Mouse (Mus musculus) CH12.LX (cell line): Measurements from ENCODE around the gene Prkcq. TPM values are rescaled to one million over a fixed set of nuclear protein-coding genes. Genes with fewer than 3 reads are reported as not detected.
A peak's percentile ranks its signal among the peaks of the same experiment; 100 is the strongest.

Source experiments
- DNase-seq: peaks from one replicate; pipeline ENCODE4 v3.0.0-alpha.2; 2013; ENCODE audit errors: extremely low read depth
- H3K27ac ChIP-seq: 2 replicates; pipeline ENCODE4 v1.5.1; 2012; ENCODE audit warnings: low read depth, mild to moderate bottlenecking, control low read depth, moderate library complexity; ENCODE audit not compliant: insufficient read depth
- H3K27me3 ChIP-seq: replicated peaks from 2 replicates; pipeline ENCODE3; 2012; ENCODE audit warnings: inconsistent platforms
- H3K36me3 ChIP-seq, 2 experiments: replicated peaks in 1 of 2; 2 replicates each; pipeline versions ENCODE3 to v1.6.1; 2012; ENCODE audit warnings: inconsistent platforms in 1 of 2, low read length in 1 of 2, mild to moderate bottlenecking in 1 of 2, mixed read lengths in 1 of 2, moderate library complexity in 1 of 2; ENCODE audit not compliant: control insufficient read depth in 1 of 2, insufficient read depth in 1 of 2
- H3K4me1 ChIP-seq, 2 experiments: 2 replicates each; pipeline ENCODE4 v1.6.1; 2012; ENCODE audit warnings: inconsistent platforms in 1 of 2, moderate library complexity in 1 of 2; ENCODE audit not compliant: insufficient read depth in 2 of 2, control insufficient read depth in 1 of 2
- H3K4me2 ChIP-seq: 2 replicates; pipeline ENCODE4 v1.6.1; 2012; ENCODE audit warnings: low read depth, mild to moderate bottlenecking, control low read depth; ENCODE audit not compliant: poor library complexity, insufficient read depth, severe bottlenecking
- H3K4me3 ChIP-seq, 3 experiments: fragments of 150-350 bp in 1 of 3; sonication (generic) in 1 of 3; replicated peaks in 1 of 3; 2 replicates each; pipeline versions ENCODE3 to v1.5.1; 2011 to 2012; ENCODE audit warnings: low read depth in 2 of 3, low read length in 2 of 3, mild to moderate bottlenecking in 2 of 3, moderate library complexity in 2 of 3, control low read depth in 1 of 3, improper control_type of control experiment in 1 of 3, inconsistent platforms in 1 of 3, mixed read lengths in 1 of 3; ENCODE audit not compliant: poor library complexity in 1 of 3
- H3K79me2 ChIP-seq: replicated peaks from 2 replicates; pipeline ENCODE4 v1.6.1; 2012; ENCODE audit warnings: mild to moderate bottlenecking, moderate library complexity; ENCODE audit not compliant: control insufficient read depth, poor library complexity, insufficient read depth, severe bottlenecking; ENCODE audit errors: extremely low read depth
- H3K9ac ChIP-seq: 2 replicates; pipeline ENCODE4 v1.6.1; 2012; ENCODE audit warnings: low read depth, mild to moderate bottlenecking, control low read depth, moderate library complexity; ENCODE audit not compliant: insufficient read depth
- H3K9me3 ChIP-seq: replicated peaks from 2 replicates; pipeline ENCODE3; 2012; ENCODE audit warnings: low read length, inconsistent platforms, mixed read lengths
- CHD1 ChIP-seq: IDR thresholded peaks from 2 replicates; pipeline ENCODE4 v1.6.1; 2012; ENCODE audit warnings: low read depth, low read length, improper control_type of control experiment, inconsistent platforms
- CHD2 ChIP-seq: IDR thresholded peaks from 2 replicates; pipeline ENCODE4 v1.6.1; 2011; ENCODE audit warnings: low read length, improper control_type of control experiment
- CTCF ChIP-seq, 2 experiments: IDR thresholded peaks in 1 of 2; conservative IDR thresholded peaks in 1 of 2; 2 replicates each; pipeline ENCODE4 v1.5.1; 2011 to 2012; ENCODE audit warnings: low read depth in 2 of 2, low read length in 2 of 2, improper control_type of control experiment in 1 of 2, inconsistent platforms in 1 of 2, mild to moderate bottlenecking in 1 of 2, moderate library complexity in 1 of 2
- E2F4 ChIP-seq: IDR thresholded peaks from 2 replicates; pipeline ENCODE4 v1.6.1; 2011; ENCODE audit warnings: low read depth, low read length, improper control_type of control experiment; ENCODE audit not compliant: insufficient replicate concordance
- ELF1 ChIP-seq: IDR thresholded peaks from 2 replicates; pipeline ENCODE4 v1.6.1; 2014; ENCODE audit warnings: low read depth, mild to moderate bottlenecking, inconsistent platforms, low read length, improper control_type of control experiment
- EP300 ChIP-seq: IDR thresholded peaks from 2 replicates; pipeline ENCODE4 v1.6.1; 2011; ENCODE audit warnings: low read length, improper control_type of control experiment
- ETS1 ChIP-seq: conservative IDR thresholded peaks from 2 replicates; pipeline ENCODE4 v1.6.1; 2012; ENCODE audit warnings: low read depth, mild to moderate bottlenecking, inconsistent platforms, low read length, improper control_type of control experiment, moderate library complexity
- GABPA ChIP-seq: IDR thresholded peaks from 2 replicates; pipeline ENCODE4 v1.6.1; 2012; ENCODE audit warnings: low read depth, low read length, improper control_type of control experiment, inconsistent platforms; ENCODE audit not compliant: insufficient replicate concordance
- HCFC1 ChIP-seq: IDR thresholded peaks from 2 replicates; pipeline ENCODE4 v1.6.1; 2012; ENCODE audit warnings: low read depth, mild to moderate bottlenecking, inconsistent platforms, low read length, improper control_type of control experiment
- IRF4 ChIP-seq: IDR thresholded peaks from 2 replicates; pipeline ENCODE4 v1.6.1; 2014; ENCODE audit warnings: low read depth, mild to moderate bottlenecking, inconsistent platforms, low read length, improper control_type of control experiment
- KAT2A ChIP-seq: IDR thresholded peaks from 2 replicates; pipeline ENCODE4 v1.6.1; 2012; ENCODE audit warnings: low read length, improper control_type of control experiment, inconsistent platforms; ENCODE audit not compliant: insufficient replicate concordance
- MAFK ChIP-seq: IDR thresholded peaks from 2 replicates; pipeline ENCODE4 v1.6.1; 2011; ENCODE audit warnings: low read length, improper control_type of control experiment; ENCODE audit not compliant: insufficient replicate concordance
- MAX ChIP-seq: IDR thresholded peaks from 2 replicates; pipeline ENCODE4 v1.6.1; 2011; ENCODE audit warnings: low read length, improper control_type of control experiment
- MAZ ChIP-seq: IDR thresholded peaks from 2 replicates; pipeline ENCODE4 v1.6.1; 2012; ENCODE audit warnings: low read depth, mild to moderate bottlenecking, inconsistent platforms, low read length, improper control_type of control experiment, moderate library complexity
- MXI1 ChIP-seq: IDR thresholded peaks from 2 replicates; pipeline ENCODE4 v1.6.1; 2011; ENCODE audit warnings: mild to moderate bottlenecking, low read depth, low read length, improper control_type of control experiment
- MYC ChIP-seq: IDR thresholded peaks from 2 replicates; pipeline ENCODE4 v1.6.1; 2011; ENCODE audit warnings: low read depth, mild to moderate bottlenecking, improper control_type of control experiment, low read length
- NRF1 ChIP-seq: IDR thresholded peaks from 2 replicates; pipeline ENCODE4 v1.6.1; 2014; ENCODE audit warnings: low read depth, mild to moderate bottlenecking, inconsistent platforms, low read length, improper control_type of control experiment, moderate library complexity
- PAX5 ChIP-seq: IDR thresholded peaks from 2 replicates; pipeline ENCODE4 v1.6.1; 2012; ENCODE audit warnings: low read length, inconsistent platforms, mixed read lengths
- POLR2A ChIP-seq: IDR thresholded peaks from 2 replicates; pipeline ENCODE4 v1.6.1; 2011; ENCODE audit warnings: low read depth, mild to moderate bottlenecking, improper control_type of control experiment, low read length
- RCOR1 ChIP-seq: conservative IDR thresholded peaks from 2 replicates; pipeline ENCODE4 v1.6.1; 2012; ENCODE audit warnings: low read depth, mild to moderate bottlenecking, inconsistent platforms, low read length, improper control_type of control experiment
- SIN3A ChIP-seq: IDR thresholded peaks from 2 replicates; pipeline ENCODE4 v1.6.1; 2012; ENCODE audit warnings: low read length, improper control_type of control experiment, inconsistent platforms
- TBP ChIP-seq: conservative IDR thresholded peaks from 2 replicates; pipeline ENCODE4 v1.6.1; 2011; ENCODE audit warnings: low read depth, low read length, improper control_type of control experiment
- TCF12 ChIP-seq: IDR thresholded peaks from 2 replicates; pipeline ENCODE4 v1.6.1; 2014; ENCODE audit warnings: low read depth, mild to moderate bottlenecking, inconsistent platforms, low read length, improper control_type of control experiment
- UBTF ChIP-seq: IDR thresholded peaks from 2 replicates; pipeline ENCODE4 v1.6.1; 2012; ENCODE audit warnings: low read depth, mild to moderate bottlenecking, inconsistent platforms, low read length, improper control_type of control experiment, moderate library complexity
- USF1 ChIP-seq: IDR thresholded peaks from 2 replicates; pipeline ENCODE4 v1.6.1; 2014; ENCODE audit warnings: low read depth, mild to moderate bottlenecking, inconsistent platforms, low read length, improper control_type of control experiment
- ZC3H11A ChIP-seq: IDR thresholded peaks from 2 replicates; pipeline ENCODE4 v1.6.1; 2012; ENCODE audit warnings: low read depth, mild to moderate bottlenecking, inconsistent platforms, low read length, improper control_type of control experiment
- ZKSCAN1 ChIP-seq: IDR thresholded peaks from 2 replicates; pipeline ENCODE4 v1.6.1; 2012; ENCODE audit warnings: low read depth, inconsistent platforms, low read length, improper control_type of control experiment, borderline replicate concordance
- ZMIZ1 ChIP-seq: IDR thresholded peaks from 2 replicates; pipeline ENCODE4 v1.6.1; 2012; ENCODE audit warnings: low read depth, mild to moderate bottlenecking, inconsistent platforms, low read length, improper control_type of control experiment
- ZNF384 ChIP-seq: IDR thresholded peaks from 2 replicates; pipeline ENCODE4 v1.6.1; 2012; ENCODE audit warnings: low read depth, low read length, improper control_type of control experiment, inconsistent platforms
- dilution Hi-C: fragments of 300-500 bp; cut with MboI; formaldehyde crosslinking; loops from 2 replicates; pipeline ENCODE4 v1.14.3; 2020; ENCODE audit warnings: low sequenced_read_pairs; ENCODE audit not compliant: extremely low pct_unique_long_range_greater_than_20kb, extremely low pct_ligation_motif_present
- in situ Hi-C: fragments of 300-500 bp; cut with MboI; formaldehyde crosslinking; loops from 3 replicates; pipeline ENCODE4 v1.14.3; 2019; ENCODE audit warnings: low sequenced_read_pairs, low pct_ligation_motif_present, low pct_unique_long_range_greater_than_20kb, mixed read lengths
- polyA plus RNA-seq: library from polyadenylated mRNA; unstranded; fragments of >175 nt; gene quantifications from 2 replicates; pipeline ENCODE4 v1.2.1, GENCODE M21; 2012; ENCODE audit warnings: low read depth; ENCODE audit not compliant: insufficient read length
- total RNA-seq, 2 experiments: library from RNA; depleted of rRNA; stranded (reverse); fragments of 300-350 nt in 1 of 2; fragments of >200 nt in 1 of 2; gene quantifications; 2 replicates each; pipeline ENCODE4 v1.2.3; 2012 to 2014

The Prkcq gene
- total and polyA plus RNA-seq, 3 experiments = not detected

DNA sequence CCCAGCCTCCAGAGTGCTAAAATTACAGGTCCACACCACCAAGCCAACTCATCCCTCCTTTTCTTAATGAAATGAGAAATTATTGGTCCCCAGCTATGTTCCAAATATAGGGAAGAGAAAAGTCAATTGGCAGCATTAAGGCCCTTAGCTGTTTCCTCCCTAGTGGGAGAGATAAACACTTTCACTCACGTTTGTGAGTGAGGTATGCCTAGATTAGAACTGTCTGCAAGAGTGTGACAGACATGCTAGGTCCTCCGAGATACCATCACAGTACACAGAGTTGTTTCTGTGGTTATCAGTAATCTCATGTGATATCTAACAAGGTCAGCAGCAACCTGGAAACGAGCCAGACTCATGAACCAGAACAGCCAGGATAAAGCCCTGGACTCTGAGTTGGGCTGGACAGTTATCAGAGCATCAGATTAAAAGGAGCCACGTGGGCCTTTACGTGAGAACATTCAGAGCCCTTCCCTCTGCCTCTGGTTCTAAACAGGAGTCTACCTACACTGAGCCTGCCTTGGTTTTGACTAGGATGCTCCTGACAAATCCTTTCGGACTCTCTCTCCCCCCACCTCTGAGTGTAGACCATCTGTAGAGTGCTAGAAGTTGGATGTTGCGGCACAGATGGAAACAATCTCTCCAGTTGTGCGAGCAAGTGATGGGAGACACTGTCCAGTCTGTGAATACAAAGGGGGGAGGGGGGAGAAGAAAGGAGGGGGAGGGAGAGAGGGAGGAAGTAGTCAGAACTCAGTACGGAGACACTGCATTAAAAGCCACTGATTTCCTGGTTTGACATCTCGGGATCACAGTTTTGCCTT, 157.7 kb downstream of the Prkcq start:
- Histone ChIP-seq H3K79me2 (no peaks in the 10 kb centered on the region), H3K4me2 (no peak overlapping the region), H3K9me3 (no peaks in the 10 kb centered on the region), H3K4me3 (no peak overlapping the region), H3K27me3 (no peaks in the 10 kb centered on the region), H3K4me1 (peaks cover 6 to 20% of the 10 kb centered on the region in 2 experiments), H3K27ac (no peak overlapping the region), H3K36me3 (no peaks in the 10 kb centered on the region), H3K9ac (no peak overlapping the region)
- DNase-seq = no peak
- dilution Hi-C loops = no loop called here
- in situ Hi-C loops = loop anchor here (5.0 to 25.0 kb wide), 2 partner anchors 173 to 383 kb away; partner anchors contain the start of gene Il15ra
- TF ChIP-seq MYC (no peak), MAZ (no peak), RCOR1 (no peak)

DNA sequence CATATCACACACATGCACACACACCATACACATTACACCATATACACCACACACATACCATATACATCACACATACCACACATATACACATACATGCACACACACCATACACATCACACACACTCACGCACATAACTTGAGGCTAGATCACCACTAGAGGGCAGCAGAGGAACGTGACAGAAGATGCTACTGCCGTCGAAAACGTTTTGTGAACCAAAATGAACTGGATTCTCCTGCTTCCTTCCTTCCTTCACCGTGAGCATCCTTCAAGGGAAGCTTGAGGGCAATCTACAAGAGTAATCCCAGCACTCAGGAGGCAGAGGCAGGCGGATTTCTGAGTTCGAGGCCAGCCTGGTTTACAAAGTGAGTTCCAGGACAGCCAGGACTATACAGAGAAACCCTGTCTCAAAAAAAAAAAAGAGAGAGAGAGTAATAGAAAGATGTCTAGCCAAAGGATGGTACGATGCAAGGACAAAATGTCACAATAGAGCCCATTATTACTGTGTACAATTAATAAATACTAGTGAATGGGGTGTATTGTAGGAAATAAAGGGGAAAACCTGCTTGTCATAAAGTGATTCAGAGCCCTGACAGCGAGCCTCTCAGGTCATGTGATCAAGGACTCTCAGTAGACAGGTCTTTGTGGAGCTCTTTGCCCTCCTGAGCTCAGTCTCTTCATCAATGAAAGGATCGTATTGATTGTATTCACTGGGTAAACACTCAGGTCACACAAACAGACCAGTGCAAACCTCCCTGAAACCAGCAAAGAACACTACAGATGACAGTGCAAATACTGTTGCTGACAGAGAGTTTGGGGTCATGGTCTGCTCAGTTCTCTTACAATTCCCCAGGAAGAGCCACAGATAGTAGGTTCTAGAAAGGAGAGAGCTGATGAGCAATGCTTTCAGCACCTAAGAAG, 159.9 kb downstream of the Prkcq start:
- peak; percentile 90 for DNase-seq
- Histone ChIP-seq H3K79me2 (no peaks in the 10 kb centered on the region), H3K36me3 (no peaks in the 10 kb centered on the region), H3K27me3 (no peaks in the 10 kb centered on the region), H3K9ac (peak overlapping the region; percentile 31; the same call in 1 of the 2 replicates), H3K4me1 (peaks cover 6 to 20% of the 10 kb centered on the region in 2 experiments), H3K27ac (no peak overlapping the region), H3K9me3 (no peaks in the 10 kb centered on the region), H3K4me3 (peak overlapping the region; percentile 17 to 33 (median 23)), H3K4me2 (peak overlapping the region; percentile 16)
- dilution Hi-C loops = no loop called here
- in situ Hi-C loops = loop anchor here (5.0 to 25.0 kb wide), 2 partner anchors 171 to 381 kb away; partner anchors contain the start of gene Il15ra
- no peak for TF ChIP-seq CHD1
- TF ChIP-seq MAFK = no peak
- TF ChIP-seq ZKSCAN1 = no peak
- no peak for TF ChIP-seq MXI1
- TF ChIP-seq UBTF = no peak
- no peak for TF ChIP-seq PAX5
- TF ChIP-seq E2F4 = no peak
- TF ChIP-seq CTCF (conservative IDR thresholded peaks at IDR 0.05 in 1 of 2, IDR thresholded peaks at IDR 0.05 in 1 of 2; ENCODE audit: low read depth in 2 of 2, low read length in 2 of 2) = peak; percentile 78 to 95
- TF ChIP-seq MAZ = no peak
- no peak for TF ChIP-seq ZMIZ1
- TF ChIP-seq IRF4 = no peak
- TF ChIP-seq ELF1 = 0 out of 2 replicates have a peak, but pooled peaks have one; percentile 18
- no peak for TF ChIP-seq GABPA
- TF ChIP-seq POLR2A = no peak
- no peak for TF ChIP-seq NRF1
- no peak for TF ChIP-seq TBP
- TF ChIP-seq EP300 = no peak
- TF ChIP-seq ZC3H11A = peak; percentile 92
- TF ChIP-seq KAT2A = no peak
- TF ChIP-seq RCOR1 = no peak
- no peak for TF ChIP-seq SIN3A
- no peak for TF ChIP-seq CHD2
- peak; percentile 49 for TF ChIP-seq USF1
- no peak for TF ChIP-seq ETS1
- TF ChIP-seq MAX = no peak
- TF ChIP-seq TCF12 = 0 out of 2 replicates have a peak, but pooled peaks have one; percentile 6
- peak; percentile 64 for TF ChIP-seq ZNF384
- TF ChIP-seq HCFC1 = no peak
- TF ChIP-seq MYC = no peak
